Mouse (Mus musculus): ENCODE measurements around the gene Trim63.

The Trim63 gene

GRCm38 (mm10) chr4:134371316-134371855 is 56.5 kb downstream of the Trim63 start:
- no peak for DNase-seq

GRCm38 (mm10) chr4:134372294-134372747 is 57.4 kb downstream of the Trim63 start:
- peak; percentile 86 to 89 for DNase-seq

- DNase-seq: no peak
Measured at GRCm38 (mm10) chr4:134373295-134373694, 58.4 kb downstream of the Trim63 start.

- DNase-seq: no peak
Measured at GRCm38 (mm10) chr4:134374306-134374705, 59.4 kb downstream of the Trim63 start.

GRCm38 (mm10) chr4:134378089-134378615 is 63.2 kb downstream of the Trim63 start:
- no peak for DNase-seq
